Mouse (Mus musculus): Measurements from ENCODE around the gene Cyb5r2.

- no peak for TF ChIP-seq CTCF (IDR thresholded peaks at IDR 0.05; ENCODE audit: control insufficient read depth, insufficient read depth, low read length)
- no peak for TF ChIP-seq POLR2A (IDR thresholded peaks at IDR 0.05; ENCODE audit: borderline replicate concordance, control insufficient read depth, low read depth, low read length)
Observed at GRCm38 (mm10) chr7:107752031-107752520, 5.8 kb downstream of the Cyb5r2 start.

Measured in bone marrow, adult 2 months (tissue).